Mouse (Mus musculus) neural tube, embryonic 13.5 days (tissue): Measurements from ENCODE around the gene Nodal. TPM values are rescaled to one million over a fixed set of nuclear protein-coding genes. Genes with fewer than 3 reads are reported as not detected.
A peak's percentile ranks its signal among the peaks of the same experiment; 100 is the strongest.
"Not testable (repeated sequence)": the region's sequence is repeated elsewhere in the genome, so short reads cannot be mapped to it uniquely, and the experiment has no call there.

Experiments
- ATAC-seq: fragments of 200-750 bp; cut with Nextera tagmentation; 2 replicates; pipeline ENCODE4 v1.8.0; 2017; ENCODE audit warnings: low read depth, mild to moderate bottlenecking, moderate TSS enrichment, moderate library complexity
- H3K27ac ChIP-seq: fragments of 300-500 bp; sonication (generic); replicated peaks from 2 replicates; pipeline ENCODE4 v1.5.1; 2015; ENCODE audit warnings: moderate library complexity, mild to moderate bottlenecking, inconsistent platforms
- H3K27me3 ChIP-seq: fragments of 300-500 bp; sonication (generic); 2 replicates; pipeline ENCODE4 v1.6.1; 2015; ENCODE audit warnings: mild to moderate bottlenecking, inconsistent platforms
- H3K36me3 ChIP-seq: fragments of 300-500 bp; sonication (generic); 2 replicates; pipeline ENCODE4 v1.6.1; 2015; ENCODE audit warnings: mild to moderate bottlenecking, inconsistent platforms
- H3K4me1 ChIP-seq: fragments of 300-500 bp; sonication (generic); replicated peaks from 2 replicates; pipeline ENCODE4 v1.6.1; 2015; ENCODE audit warnings: inconsistent platforms
- H3K4me2 ChIP-seq: fragments of 300-500 bp; sonication (generic); 2 replicates; pipeline ENCODE4 v1.6.1; 2015; ENCODE audit warnings: inconsistent platforms, mild to moderate bottlenecking, moderate library complexity
- H3K4me3 ChIP-seq: fragments of 300-500 bp; sonication (generic); 2 replicates; pipeline ENCODE4 v1.5.1; 2015; ENCODE audit warnings: mild to moderate bottlenecking, inconsistent platforms
- H3K9ac ChIP-seq: fragments of 300-500 bp; sonication (generic); 2 replicates; pipeline ENCODE4 v1.6.1; 2015; ENCODE audit warnings: moderate library complexity, mild to moderate bottlenecking, inconsistent platforms
- H3K9me3 ChIP-seq: fragments of 300-500 bp; sonication (generic); 2 replicates; pipeline ENCODE4 v1.6.1; 2016; ENCODE audit warnings: inconsistent platforms
- WGBS: fragments of 180-500 bp; shearing (Covaris S2); methylation state at CpG from one replicate; pipeline ENCODE4 v1.1.7; 2015; 5-methylcytosine and 5-hydroxymethylcytosine counted together
- polyA plus RNA-seq: library from polyadenylated mRNA; unstranded; fragments of >200 nt; fragmentation: Nextera tagmentation; extraction: Ambion mirVana; gene quantifications from 2 replicates; pipeline ENCODE4 v1.2.1, GENCODE M21; 2015

Nodal gene
- polyA plus RNA-seq, 1 experiment from 2014 or later, result not detected

- H3K27me3 ChIP-seq, result no peaks in the 10 kb centered on the region
- H3K9ac ChIP-seq, result no peak overlapping the region
- WGBS, result 81% methylated on average over 1 of the region's 1 CpGs
- H3K4me2 ChIP-seq, result no peak overlapping the region
- no peak for ATAC-seq
- no peaks in the 10 kb centered on the region for H3K36me3 ChIP-seq
- peaks cover 62% of the 10 kb centered on the region for H3K4me1 ChIP-seq
- H3K27ac ChIP-seq, result peak overlapping the region; percentile 49; the same call in 1 of the 2 replicates
- no peak overlapping the region for H3K4me3 ChIP-seq
- H3K9me3 ChIP-seq, result no peaks in the 10 kb centered on the region
Measured at GRCm38 (mm10) chr10:61443876-61444275, 26.1 kb downstream of the Nodal start.

GRCm38 (mm10) chr10:61445016-61445415 is 27.2 kb downstream of the Nodal start:
- H3K9me3 ChIP-seq, result no peaks in the 10 kb centered on the region
- ATAC-seq, result no peak
- no peaks in the 10 kb centered on the region for H3K36me3 ChIP-seq
- H3K4me3 ChIP-seq, result no peak overlapping the region
- H3K4me1 ChIP-seq, result peaks cover 74% of the 10 kb centered on the region
- no peaks in the 10 kb centered on the region for H3K27me3 ChIP-seq
- H3K4me2 ChIP-seq, result no peak overlapping the region
- 76% methylated on average over 3 of the region's 3 CpGs for WGBS
- H3K27ac ChIP-seq, result no peak overlapping the region
- H3K9ac ChIP-seq, result 0 out of 2 replicates have a peak overlapping the region, but pooled peaks have one; percentile 6

GRCm38 (mm10) chr10:61447581-61448353 is 30.0 kb downstream of the Nodal start:
- H3K4me1 ChIP-seq, result peaks cover 88% of the 10 kb centered on the region
- ATAC-seq, result no peak
- 0 out of 2 replicates have a peak overlapping the region, but pooled peaks have one; percentile 26 for H3K9ac ChIP-seq
- H3K27ac ChIP-seq, result peak overlapping the region; percentile 9; the same call in 1 of the 2 replicates
- no peaks in the 10 kb centered on the region for H3K36me3 ChIP-seq
- 84% methylated on average over 10 of the region's 10 CpGs for WGBS
- H3K9me3 ChIP-seq, result no peaks in the 10 kb centered on the region
- no peaks in the 10 kb centered on the region for H3K27me3 ChIP-seq
- no peak overlapping the region for H3K4me2 ChIP-seq
- H3K4me3 ChIP-seq, result no peak overlapping the region

- Histone ChIP-seq H3K4me1 (peaks cover 77% of the 10 kb centered on the region), H3K4me2 (no peak overlapping the region), H3K9ac (no peak overlapping the region), H3K4me3 (no peak overlapping the region), H3K27ac (no peak overlapping the region), H3K27me3 (no peaks in the 10 kb centered on the region), H3K36me3 (no peaks in the 10 kb centered on the region), H3K9me3 (no peaks in the 10 kb centered on the region)
- ATAC-seq, result no peak
- whole genome bisulfite sequencing, result 90% methylated on average over 3 of the region's 3 CpGs
Measured at GRCm38 (mm10) chr10:61448834-61449233, 31.1 kb downstream of the Nodal start.

- Histone ChIP-seq H3K27ac (peak overlapping the region; percentile 88), H3K4me1 (peaks cover 54% of the 10 kb centered on the region), H3K4me3 (peak overlapping the region; percentile 93), H3K9ac (peak overlapping the region; percentile 97), H3K9me3 (0 out of 2 replicates have a peak, but pooled peaks cover 3% of the 10 kb centered on the region), H3K27me3 (no peaks in the 10 kb centered on the region), H3K36me3 (no peaks in the 10 kb centered on the region), H3K4me2 (peak overlapping the region; percentile 96)
- 7% methylated on average over 8 of the region's 8 CpGs for WGBS
- no peak for ATAC-seq
Measured at GRCm38 (mm10) chr10:61451463-61451930, 33.7 kb downstream of the Nodal start.

GRCm38 (mm10) chr10:61451931-61452617 is 34.3 kb downstream of the Nodal start:
- H3K4me1 ChIP-seq, result peaks cover 48% of the 10 kb centered on the region
- no peaks in the 10 kb centered on the region for H3K27me3 ChIP-seq
- H3K9ac ChIP-seq, result peak overlapping the region; percentile 97
- H3K4me3 ChIP-seq, result peak overlapping the region; percentile 93
- ATAC-seq, result peak; percentile 74
- H3K4me2 ChIP-seq, result peak overlapping the region; percentile 96
- H3K9me3 ChIP-seq, result 0 out of 2 replicates have a peak, but pooled peaks cover 3% of the 10 kb centered on the region
- H3K27ac ChIP-seq, result peak overlapping the region; percentile 88
- no peaks in the 10 kb centered on the region for H3K36me3 ChIP-seq
- WGBS, result under 1% methylated on average over 52 of the region's 62 CpGs

GRCm38 (mm10) chr10:61452645-61453044 is 34.9 kb downstream of the Nodal start, which contains the start of gene Eif4ebp2:
Eif4ebp2 (minus strand) TSS chr10:61452661.
- Histone ChIP-seq H3K36me3 (no peaks in the 10 kb centered on the region), H3K9ac (peak within 1 kb of the TSS; percentile 97), H3K27ac (peak within 1 kb of the TSS; percentile 88), H3K4me3 (peak within 1 kb of the TSS; percentile 93), H3K4me1 (peaks cover 42% of the 10 kb centered on the region), H3K4me2 (peak within 1 kb of the TSS; percentile 96), H3K27me3 (no peaks in the 10 kb centered on the region), H3K9me3 (0 out of 2 replicates have a peak, but pooled peaks cover 3% of the 10 kb centered on the region)
- WGBS, result under 1% methylated on average over 34 of the region's 36 CpGs
- peak; percentile 99 for ATAC-seq

- Histone ChIP-seq H3K4me2 (0 out of 2 replicates have a peak overlapping the region, but pooled peaks have one; percentile 96), H3K4me3 (0 out of 2 replicates have a peak overlapping the region, but pooled peaks have one; percentile 93), H3K4me1 (peaks cover 37% of the 10 kb centered on the region)
- not testable (repeated sequence) for H3K27me3 ChIP-seq, H3K27ac ChIP-seq, H3K36me3 ChIP-seq, H3K9ac ChIP-seq, H3K9me3 ChIP-seq
- WGBS, result 78% methylated on average over 3 of the region's 3 CpGs
- ATAC-seq, result peak; percentile 11
Measured at GRCm38 (mm10) chr10:61453171-61453570, 35.4 kb downstream of the Nodal start.

- no peaks in the 10 kb centered on the region for H3K27me3 ChIP-seq
- H3K36me3 ChIP-seq, result no peaks in the 10 kb centered on the region
- H3K9ac ChIP-seq, result no peak overlapping the region
- no peaks in the 10 kb centered on the region for H3K4me1 ChIP-seq
- no peak overlapping the region for H3K4me2 ChIP-seq
- no peak for ATAC-seq
- H3K27ac ChIP-seq, result no peak overlapping the region
- 68% methylated on average over 3 of the region's 3 CpGs for WGBS
- H3K4me3 ChIP-seq, result no peak overlapping the region
- H3K9me3 ChIP-seq, result 0 out of 2 replicates have a peak, but pooled peaks cover 3% of the 10 kb centered on the region
Measured at GRCm38 (mm10) chr10:61457182-61457581, 39.4 kb downstream of the Nodal start.

GRCm38 (mm10) chr10:61465009-61465408 is 47.2 kb downstream of the Nodal start:
- H3K4me2 ChIP-seq, result no peak overlapping the region
- H3K27me3 ChIP-seq, result no peaks in the 10 kb centered on the region
- H3K27ac ChIP-seq, result no peak overlapping the region
- H3K4me1 ChIP-seq, result no peaks in the 10 kb centered on the region
- 84% methylated on average over 4 of the region's 4 CpGs for WGBS
- H3K4me3 ChIP-seq, result no peak overlapping the region
- ATAC-seq, result no peak
- H3K9ac ChIP-seq, result no peak overlapping the region
- H3K36me3 ChIP-seq, result no peaks in the 10 kb centered on the region
- H3K9me3 ChIP-seq, result no peaks in the 10 kb centered on the region

GRCm38 (mm10) chr10:61466242-61466641 is 48.5 kb downstream of the Nodal start:
- Histone ChIP-seq H3K9me3 (no peaks in the 10 kb centered on the region), H3K27ac (no peak overlapping the region), H3K27me3 (no peaks in the 10 kb centered on the region), H3K36me3 (no peaks in the 10 kb centered on the region), H3K4me1 (no peaks in the 10 kb centered on the region), H3K4me3 (no peak overlapping the region), H3K9ac (no peak overlapping the region), H3K4me2 (no peak overlapping the region)
- ATAC-seq, result no peak
- WGBS, result 75% methylated on average over 8 of the region's 8 CpGs

- 27% methylated on average over 5 of the region's 5 CpGs for WGBS
- Histone ChIP-seq H3K4me1 (no peaks in the 10 kb centered on the region), H3K27me3 (no peaks in the 10 kb centered on the region), H3K36me3 (no peaks in the 10 kb centered on the region), H3K9ac (no peak overlapping the region), H3K27ac (no peak overlapping the region), H3K4me3 (no peak overlapping the region), H3K4me2 (no peak overlapping the region), H3K9me3 (no peaks in the 10 kb centered on the region)
- 0 out of 2 replicates have a peak, but pooled peaks have one; percentile 23 for ATAC-seq
Measured at GRCm38 (mm10) chr10:61466873-61467272, 49.1 kb downstream of the Nodal start.
